9 mouse cellular contexts compared by ENCODE assay signal in the genomic region with DNA sequence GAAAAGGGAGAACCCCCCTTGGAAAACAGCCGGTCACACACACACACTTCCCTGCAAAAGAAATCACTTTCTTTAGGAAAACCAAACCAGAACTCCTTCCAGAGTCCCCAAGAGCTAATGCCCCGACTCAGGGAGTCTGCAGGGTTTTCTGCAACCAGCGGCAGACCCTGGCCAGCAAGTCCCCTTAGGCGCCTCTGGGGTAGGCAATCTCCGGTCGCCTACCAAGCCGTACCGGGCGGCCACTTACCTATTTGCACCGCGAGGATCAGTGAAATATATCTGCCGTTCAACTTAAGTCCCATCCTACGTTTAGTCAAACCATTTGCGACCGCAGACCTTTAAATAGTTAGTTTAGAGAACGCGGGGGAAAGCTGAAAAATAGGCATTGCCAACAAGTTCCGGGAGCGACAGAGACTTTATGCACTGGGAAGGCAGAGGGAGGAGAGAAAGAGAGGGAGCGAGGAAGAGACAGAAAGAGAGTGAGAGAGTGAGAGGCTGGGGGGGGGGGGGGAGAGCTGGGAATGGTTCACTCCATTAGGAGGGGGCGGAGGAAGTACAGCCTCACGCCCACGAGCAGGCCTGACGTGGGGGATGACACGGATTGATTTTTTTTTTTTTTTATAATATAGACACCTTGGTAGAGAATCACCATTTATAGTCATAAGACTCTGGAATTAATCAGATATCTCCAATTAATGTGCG. TPM values are rescaled to one million over a fixed set of nuclear protein-coding genes. Genes with fewer than 3 reads are reported as not detected.
DNase-seq lines count a peak whose midpoint lies in the region; ATAC-seq and TF ChIP-seq lines count a peak whose summit lies in the region.
"Had no signal": no experiment of that assay in that cellular context is flagged by ENCODE, and none has a peak within 500 bp of the region (broad histone marks: within the 10 kb centered on the region; RNA-seq: fewer than 3 reads in every experiment).

No protein-coding gene starts in this region.

- H3K36me3 ChIP-seq in embryonic facial prominence, embryonic 10.5 days (replicated peaks): no peaks in the 10 kb centered on the region
- H3K36me3 ChIP-seq in intestine, embryonic 14.5 days (ENCODE audit: control insufficient read depth, insufficient read depth, low read length): no peaks in the 10 kb centered on the region
- H3K36me3 ChIP-seq in myocyte (ENCODE audit: control insufficient read depth, insufficient read depth): no peaks in the 10 kb centered on the region

- peak; percentile 14 for DNase-seq in adrenal gland, postnatal 10 days
- no peak for DNase-seq in adrenal gland, adult 18-20 months (ENCODE audit: low spot score in 2 of 2)
- DNase-seq in 3T3-L1 (ENCODE audit: low read depth, low spot score): peak; percentile 57
- peak; percentile 69 for DNase-seq in embryonic facial prominence, embryonic 10.5 days (ENCODE audit: low spot score)
- peak; percentile 84 for DNase-seq in intestine, embryonic 14.5 days (ENCODE audit: low spot score)
- DNase-seq in urinary bladder, postnatal 10 days (ENCODE audit: low spot score): no peak
- no peak for DNase-seq in lung, postnatal 4 days

- H3K4me2 ChIP-seq in intestine, embryonic 14.5 days (ENCODE audit: low read length): peak overlapping the region; percentile 69
- peak overlapping the region; percentile 93 for H3K4me2 ChIP-seq in myocyte (ENCODE audit: low read depth)

- no peak overlapping the region for H3ac ChIP-seq in myocyte (ENCODE audit: control insufficient read depth, insufficient read length)

- peak overlapping the region; percentile 35; the same call in 1 of the 2 replicates for H3K9ac ChIP-seq in intestine, embryonic 14.5 days (ENCODE audit: low read length)

- no peak for TF ChIP-seq POLR2A in myocyte (IDR thresholded peaks at IDR 0.05; ENCODE audit: insufficient read length, low read depth)

- H3K79me2 ChIP-seq in myocyte (ENCODE audit: control insufficient read depth, insufficient read depth): peaks cover 3% of the 10 kb centered on the region

- WGBS in embryonic facial prominence, embryonic 10.5 days: under 1% methylated on average over 26 of the region's 26 CpGs
- under 1% methylated on average over 25 of the region's 26 CpGs for WGBS in intestine, embryonic 14.5 days

- H3K27ac ChIP-seq in embryonic facial prominence, embryonic 10.5 days (replicated peaks): no peak overlapping the region
- H3K27ac ChIP-seq in intestine, embryonic 14.5 days (ENCODE audit: low read depth): no peak overlapping the region

- ATAC-seq in intestine, embryonic 14.5 days (replicated peaks; ENCODE audit: low FRiP score, low TSS enrichment, low read depth): no peak; the same call in 1 of the 2 replicates

- peak overlapping the region; percentile 62 for H3K4me3 ChIP-seq in embryonic facial prominence, embryonic 10.5 days
- H3K4me3 ChIP-seq in intestine, embryonic 14.5 days (ENCODE audit: low read depth, low read length): peak overlapping the region; percentile 38
- H3K4me3 ChIP-seq in myocyte: peak overlapping the region; percentile 34

- peaks cover 85% of the 10 kb centered on the region for H3K27me3 ChIP-seq in embryonic facial prominence, embryonic 10.5 days (replicated peaks; ENCODE audit: low read depth, poor library complexity, severe bottlenecking)
- H3K27me3 ChIP-seq in intestine, embryonic 14.5 days (replicated peaks; ENCODE audit: control insufficient read depth, insufficient read depth, low read length): peaks cover 71% of the 10 kb centered on the region
- no peaks in the 10 kb centered on the region for H3K27me3 ChIP-seq in myocyte (ENCODE audit: control insufficient read depth, insufficient read depth, insufficient read length)

- peaks cover 43% of the 10 kb centered on the region for H3K4me1 ChIP-seq in embryonic facial prominence, embryonic 10.5 days
- H3K4me1 ChIP-seq in intestine, embryonic 14.5 days (replicated peaks; ENCODE audit: control insufficient read depth, insufficient read depth, low read length): no peaks in the 10 kb centered on the region

- no peaks in the 10 kb centered on the region for H3K9me3 ChIP-seq in embryonic facial prominence, embryonic 10.5 days
- no peaks in the 10 kb centered on the region for H3K9me3 ChIP-seq in intestine, embryonic 14.5 days (ENCODE audit: control insufficient read depth, low read length)

TF ChIP-seq in myocyte, 11 proteins besides CTCF, POLR2A, EP300 and RAD21:
- TF ChIP-seq MAX (IDR thresholded peaks at IDR 0.05; ENCODE audit: low read depth): no peak

RNA-seq across cellular contexts. Expression of gene Nrn1, which starts 0.8 kb away (rescaled TPM):
- 10 to 100 TPM; 21.9 to 41.4 TPM for total RNA-seq in adrenal gland, postnatal 10 days (2021)
- total RNA-seq in adrenal gland, adult 18-20 months (2021): 1 to 10 TPM; 3.0 to 3.5 TPM
- polyA plus RNA-seq in embryonic facial prominence, embryonic 10.5 days (2016; fragmentation: Nextera tagmentation; extraction: Ambion mirVana): 2.9 and 3.4 TPM in 2 replicates
- polyA plus RNA-seq in intestine, embryonic 14.5 days (2014; fragmentation: Nextera tagmentation; extraction: Ambion mirVana): 13.5 and 15.9 TPM in 2 replicates
- polyA plus RNA-seq in myocyte (2012; fragmentation: generic; extraction: Trizol): 5.1 TPM
- total RNA-seq: neutrophil, adult 5-6 weeks had no signal

Comparison
In these comparisons a context has a peak if more than half of its experiments do, and no peak if none do; other contexts are left out.
1. DNase-seq: peak in adrenal gland, postnatal 10 days (single experiment), 3T3-L1 (single experiment), embryonic facial prominence, embryonic 10.5 days (single experiment) and intestine, embryonic 14.5 days (single experiment); none in adrenal gland, adult 18-20 months (0 of 2), urinary bladder, postnatal 10 days (single experiment) and lung, postnatal 4 days (0 of 2).
2. Peak in every context shown above with its lines, with median percentiles within 50 percentile points of each other: H3K4me3 ChIP-seq.